Mouse (Mus musculus) adrenal gland, adult (tissue): Measurements from ENCODE around the gene Hyal3.
A peak's percentile ranks its signal among the peaks of the same experiment; 100 is the strongest.

Source experiments
- DNase-seq, 2 experiments: peaks; one replicate each; pipeline ENCODE4 v3.0.0; 2022 to 2023; ENCODE audit warnings: low spot score in 1 of 2; ENCODE audit not compliant: inconsistent age in 2 of 2

Hyal3 gene

GRCm38 (mm10) chr9:107632478-107632877, 51.9 kb downstream of the Hyal3 start:
- peak; percentile 67 to 79 for DNase-seq

GRCm38 (mm10) chr9:107633091-107633660, 52.6 kb downstream of the Hyal3 start:
- peak; percentile 90 to 94 for DNase-seq

GRCm38 (mm10) chr9:107633661-107634405, 53.2 kb downstream of the Hyal3 start:
- DNase-seq, result peak; percentile 61 to 81

GRCm38 (mm10) chr9:107634406-107635278, 54.0 kb downstream of the Hyal3 start:
- DNase-seq, result peak in 1 of 2 experiments; percentile 65

- peak; percentile 99 for DNase-seq
These were observed 54.8 kb downstream of the Hyal3 start, which contains the start of gene Gnai2 for GRCm38 (mm10) chr9:107635279-107636028. Gene Gnai2 (minus strand): TSS chr9:107635367.
